Mouse (Mus musculus) right cerebral cortex, postnatal 14 days (tissue): Measurements from ENCODE around the gene Cops3.
"Not testable (repeated sequence)": the region's sequence is repeated elsewhere in the genome, so short reads cannot be mapped to it uniquely, and the experiment has no call there.

Source experiments
- DNase-seq: peaks from one replicate; pipeline ENCODE4 v3.0.0; 2022

Gene Cops3

DNA sequence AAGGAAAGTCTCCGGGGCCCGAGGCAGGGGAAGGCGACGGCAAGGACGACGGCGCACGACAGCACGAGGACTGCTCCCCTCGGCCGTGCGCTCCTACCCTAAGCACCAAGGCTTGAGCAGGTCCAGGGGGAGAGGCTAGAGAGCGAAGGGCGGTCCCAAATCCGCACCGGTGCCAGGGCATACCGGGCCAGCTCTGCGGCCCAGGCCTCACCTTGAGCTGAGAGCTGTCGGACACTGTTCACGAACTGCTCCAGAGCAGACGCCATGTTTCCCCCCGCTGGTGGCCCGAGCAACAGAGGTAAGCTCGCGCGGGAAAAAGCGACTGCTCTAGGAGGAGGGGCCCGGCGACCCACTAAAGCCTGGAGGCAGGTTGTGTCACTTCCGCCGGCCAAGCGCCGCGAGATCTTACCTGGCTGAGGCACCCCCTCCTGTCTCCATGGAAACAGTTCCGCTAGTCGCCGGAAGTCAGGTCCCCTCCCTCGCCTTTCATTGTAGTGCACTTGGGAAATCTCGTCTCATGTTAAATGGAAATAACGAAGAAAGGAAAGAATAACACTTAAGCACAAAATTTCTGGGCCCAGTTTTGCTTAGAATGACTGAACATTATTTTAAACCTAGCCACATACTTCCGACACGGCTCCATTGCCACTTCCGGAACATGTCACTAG lies at the start of gene Cops3:
Cops3 (minus strand) TSS at position 380 of the 668 bp plus-strand sequence.
- DNase-seq = peak; percentile 95

DNA sequence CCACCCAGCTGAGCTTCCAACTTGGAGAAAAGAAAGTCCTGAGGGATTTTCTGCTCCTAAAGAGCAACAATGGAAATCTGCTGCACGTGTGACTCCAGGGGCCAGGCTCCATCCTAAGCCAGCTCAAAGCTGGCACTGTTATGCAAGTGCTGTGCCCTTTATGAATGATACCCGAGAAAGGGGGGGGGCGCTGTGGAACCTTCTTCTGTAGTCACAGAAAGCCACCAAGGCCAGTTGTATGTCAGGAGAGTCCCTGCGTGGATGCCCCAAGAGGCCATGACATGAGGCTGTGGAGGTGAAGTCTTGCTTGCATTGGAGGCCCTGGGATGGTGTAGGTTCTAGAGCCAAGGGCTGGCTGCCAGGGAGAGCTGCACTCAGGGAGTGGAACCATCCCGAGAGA lies 48.5 kb upstream of the Cops3 start:
- no peak for DNase-seq

DNA sequence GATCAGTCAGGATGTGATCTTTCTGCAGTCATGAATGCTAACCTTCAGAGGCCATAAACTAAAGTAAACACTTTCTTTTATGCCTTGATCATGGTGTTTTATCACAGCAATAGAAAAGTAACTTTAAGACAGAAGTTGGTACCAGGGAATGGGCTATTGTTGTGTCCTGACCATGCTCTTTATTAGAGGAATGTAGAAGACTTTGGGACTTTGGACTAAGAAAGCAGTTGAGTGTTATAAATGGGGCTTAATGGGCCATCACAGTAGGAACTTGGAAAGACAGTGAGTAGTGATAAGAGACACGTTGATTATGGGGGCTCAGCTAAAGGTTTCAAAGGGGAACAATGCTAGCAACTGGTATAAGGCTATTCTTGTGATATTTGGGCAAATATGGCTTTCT lies 47.3 kb upstream of the Cops3 start:
- DNase-seq = no peak

DNA sequence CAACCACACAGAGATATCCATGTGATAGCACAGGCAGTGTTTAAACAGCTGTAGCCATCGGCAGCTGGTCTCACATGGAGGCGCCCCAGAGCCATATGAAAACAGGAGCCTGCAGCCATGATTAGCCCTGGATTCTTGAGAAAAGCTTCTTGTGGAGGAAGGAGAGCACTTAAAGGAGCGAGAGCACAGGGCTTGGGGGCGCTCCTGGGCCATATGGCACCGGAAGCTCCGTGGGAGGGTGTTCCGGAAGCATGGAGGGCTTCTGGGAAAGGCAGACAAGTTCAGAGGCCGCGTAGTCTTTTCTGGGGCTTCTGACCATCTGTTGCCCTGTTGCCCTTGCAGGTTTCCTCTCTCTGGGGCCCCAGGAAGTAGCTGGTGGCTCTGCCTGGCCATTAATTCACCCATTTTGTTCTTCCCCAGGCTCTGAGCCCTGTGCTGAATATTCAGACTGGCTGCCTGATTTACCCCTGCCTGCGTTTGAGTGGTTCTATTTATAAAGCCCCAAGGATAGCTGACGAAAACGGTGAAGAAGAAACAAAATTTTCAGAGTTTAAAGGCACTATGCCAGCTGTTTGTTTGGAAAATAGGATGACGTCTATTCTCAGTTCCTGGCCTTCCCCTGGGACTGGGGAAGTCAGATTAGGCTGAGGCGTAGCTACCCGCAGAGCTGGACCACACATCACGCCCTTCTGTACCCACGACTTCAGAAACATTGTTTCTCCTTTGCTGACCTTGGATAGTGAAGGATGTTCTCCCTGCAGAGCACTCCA lies 45.8 kb upstream of the Cops3 start:
- DNase-seq = no peak

DNA sequence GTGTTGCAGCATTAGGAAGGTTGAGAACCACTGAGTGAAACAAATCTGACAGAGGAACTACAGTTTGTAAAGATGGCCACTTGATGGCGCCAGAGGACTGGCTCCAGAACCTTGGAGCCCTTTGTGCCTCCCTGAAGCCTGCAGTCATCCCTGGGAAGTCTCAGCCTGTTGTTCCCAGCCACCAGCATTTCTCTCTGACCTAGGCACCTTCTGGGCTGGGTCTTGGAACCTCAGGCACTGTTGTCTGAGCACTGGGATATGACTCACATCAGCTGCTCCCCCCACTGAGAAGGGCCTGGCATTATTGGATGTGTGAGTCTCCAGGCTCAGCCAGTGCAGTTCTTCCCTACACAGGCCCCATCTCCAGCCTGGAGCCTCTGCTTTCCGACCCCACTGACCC lies 40.4 kb upstream of the Cops3 start:
- peak; percentile 86 for DNase-seq

DNA sequence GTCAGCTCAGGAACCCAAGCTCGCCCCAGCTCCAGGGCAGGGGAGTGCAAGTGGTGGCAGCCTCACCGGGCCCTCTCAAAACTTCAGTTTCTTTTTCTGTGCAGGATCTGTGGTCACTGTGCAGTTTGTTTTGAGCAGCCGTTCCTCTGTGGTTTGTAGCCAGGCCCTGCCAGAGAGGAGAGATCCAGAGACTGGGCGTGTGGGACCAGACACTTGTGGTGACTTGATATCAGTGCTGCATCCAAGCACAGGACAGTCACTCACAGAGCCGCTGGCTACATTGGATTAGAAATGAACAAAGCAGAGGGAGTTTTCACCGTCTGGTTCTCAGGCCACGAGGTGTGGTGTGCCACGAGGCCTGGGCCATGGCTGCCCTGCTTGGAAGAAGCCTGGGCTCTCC lies 32.5 kb upstream of the Cops3 start:
- no peak for DNase-seq

DNA sequence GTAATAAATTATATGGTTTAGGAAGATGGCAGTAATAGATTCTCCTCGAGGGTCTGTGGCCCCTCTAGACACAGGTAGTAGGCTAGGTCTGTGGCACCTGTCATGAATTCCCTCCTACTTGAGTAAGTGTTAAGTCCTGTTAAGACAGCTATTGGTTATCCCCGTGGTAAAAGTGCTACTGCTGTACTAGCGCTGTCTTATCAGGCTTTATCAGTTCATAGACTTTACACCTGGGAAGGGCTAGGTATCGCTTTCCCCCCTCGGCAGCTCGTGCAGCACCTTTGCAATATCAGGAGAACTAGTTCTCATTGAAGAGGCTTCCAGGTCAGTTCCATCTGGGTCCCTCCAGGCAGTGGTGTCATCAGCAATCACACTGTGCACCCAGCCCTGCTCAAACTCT lies 24.7 kb upstream of the Cops3 start:
- no peak for DNase-seq

DNA sequence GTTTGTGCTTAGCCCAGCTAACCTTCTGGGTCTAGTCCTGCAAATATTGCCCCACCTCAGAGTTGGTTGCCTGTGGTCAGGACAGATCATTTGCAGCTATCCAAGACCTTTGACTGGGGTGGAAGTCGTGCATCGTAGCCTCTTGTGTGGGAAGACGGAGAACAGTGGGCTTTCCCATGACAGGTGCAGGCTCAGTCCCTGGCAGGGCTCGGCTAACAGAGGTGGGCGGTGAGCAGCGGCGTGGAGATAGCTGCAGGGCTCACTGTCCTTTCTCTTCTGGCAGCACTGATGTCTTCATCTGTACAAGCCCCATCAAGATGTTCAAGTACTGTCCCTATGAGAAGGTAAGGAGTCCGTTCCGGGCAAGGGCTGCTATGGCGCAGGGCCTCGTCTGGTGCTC lies 20.8 kb upstream of the Cops3 start:
- no peak for DNase-seq

DNA sequence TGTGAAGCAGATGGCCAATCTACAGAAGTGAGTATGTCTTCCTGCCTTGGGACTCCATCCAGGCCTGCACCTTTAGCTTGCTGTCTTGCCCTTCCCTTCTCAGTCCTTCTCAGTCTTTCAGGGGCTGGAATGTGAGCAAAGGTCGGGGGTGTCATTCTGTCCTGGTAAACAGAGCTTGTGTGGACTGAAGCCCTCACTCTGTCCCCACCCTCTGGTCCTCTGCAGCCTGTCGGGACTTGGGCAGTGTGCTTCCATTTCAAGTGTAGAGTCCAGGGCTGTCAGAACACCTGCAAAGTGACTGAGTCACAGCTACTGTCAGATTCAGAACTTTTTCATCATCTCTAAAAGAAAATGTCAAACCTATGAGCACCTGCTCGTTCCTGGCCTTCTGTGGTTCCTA lies 13.2 kb upstream of the Cops3 start:
- DNase-seq = no peak

DNA sequence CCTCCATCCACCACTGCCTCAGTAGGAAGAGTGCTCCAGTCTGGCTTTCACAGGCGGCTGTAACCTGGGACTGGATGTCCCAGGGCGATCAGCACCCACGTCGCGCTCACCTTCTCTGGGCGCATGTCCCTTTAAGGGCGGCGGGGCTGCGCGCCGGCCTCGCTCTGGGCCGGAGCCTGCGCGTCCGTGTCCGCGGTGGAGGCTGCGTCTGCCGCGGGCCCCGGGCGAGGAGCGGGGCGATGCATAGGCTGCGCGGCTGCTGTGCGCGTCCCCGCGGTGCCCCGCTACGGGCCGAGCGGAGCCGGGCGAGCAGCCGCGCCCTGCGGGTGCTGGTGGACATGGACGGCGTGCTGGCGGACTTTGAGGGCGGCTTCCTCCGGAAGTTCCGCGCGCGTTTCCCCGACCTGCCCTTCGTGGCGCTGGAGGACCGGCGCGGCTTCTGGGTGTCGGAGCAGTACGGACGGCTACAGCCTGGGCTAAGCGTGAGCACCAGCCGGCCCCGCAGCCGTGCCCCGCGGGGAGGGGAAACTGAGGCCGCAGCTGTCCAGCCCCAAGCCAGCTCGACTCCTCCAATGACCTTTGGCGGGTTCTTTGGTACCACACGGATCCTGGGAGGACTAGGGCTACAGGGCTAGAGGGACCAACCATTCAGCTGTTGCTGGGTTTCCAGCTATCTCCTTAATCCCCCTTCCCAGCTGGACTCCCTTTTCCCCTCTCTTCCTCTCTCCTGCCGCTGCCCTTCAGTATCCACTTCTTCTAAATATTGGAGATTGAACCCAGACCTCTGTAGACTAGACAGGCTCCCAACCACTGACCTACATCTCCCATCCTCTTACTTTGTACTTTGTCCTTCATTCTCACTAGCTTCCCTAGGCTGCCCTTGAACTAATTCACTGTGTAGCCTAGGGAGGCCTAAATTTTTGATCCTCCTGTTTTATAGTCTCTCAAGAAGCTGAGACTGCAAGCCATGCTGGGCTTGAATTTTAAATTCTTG lies 8.6 kb upstream of the Cops3 start:
- peak; percentile 75 for DNase-seq

DNA sequence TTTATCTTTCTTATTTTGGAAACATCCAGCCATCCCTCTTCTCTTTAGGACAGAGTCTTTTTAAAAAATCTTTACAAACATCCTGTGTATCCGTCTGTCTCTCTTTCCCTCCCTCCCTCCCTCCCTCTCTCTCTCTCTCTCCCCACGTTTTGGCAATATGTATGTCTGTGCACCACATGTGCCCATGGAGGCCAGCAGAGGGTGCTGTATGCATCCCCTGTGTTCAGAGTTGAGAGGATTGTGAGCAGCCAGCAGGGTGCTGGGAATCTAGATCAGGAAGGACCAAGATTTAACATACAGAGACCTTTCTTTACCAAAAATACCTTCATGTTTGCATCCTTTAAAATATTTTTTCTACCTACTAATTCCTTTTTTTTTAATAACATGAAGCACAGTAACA lies 7.5 kb upstream of the Cops3 start:
- DNase-seq = peak; percentile 37

DNA sequence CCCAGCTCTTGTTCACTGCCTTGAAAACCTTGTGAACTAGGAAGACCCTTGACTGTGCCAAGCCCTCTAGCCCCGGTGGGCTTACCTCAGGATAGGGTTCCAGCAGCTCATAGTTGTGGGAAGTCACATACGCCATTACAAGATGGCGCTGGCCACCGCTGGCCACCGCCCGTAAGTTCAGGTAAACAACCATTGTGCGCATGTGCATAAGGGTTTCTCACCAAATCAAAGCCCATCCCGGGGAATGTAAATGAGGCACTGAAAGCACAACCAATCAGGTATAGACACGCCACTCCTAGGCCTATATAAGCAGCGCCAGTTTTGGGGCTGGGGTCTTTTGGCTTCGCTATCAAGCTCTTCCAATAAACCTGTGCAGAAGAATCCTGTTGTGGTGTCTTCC lies 6.7 kb upstream of the Cops3 start:
- no peak for DNase-seq

DNA sequence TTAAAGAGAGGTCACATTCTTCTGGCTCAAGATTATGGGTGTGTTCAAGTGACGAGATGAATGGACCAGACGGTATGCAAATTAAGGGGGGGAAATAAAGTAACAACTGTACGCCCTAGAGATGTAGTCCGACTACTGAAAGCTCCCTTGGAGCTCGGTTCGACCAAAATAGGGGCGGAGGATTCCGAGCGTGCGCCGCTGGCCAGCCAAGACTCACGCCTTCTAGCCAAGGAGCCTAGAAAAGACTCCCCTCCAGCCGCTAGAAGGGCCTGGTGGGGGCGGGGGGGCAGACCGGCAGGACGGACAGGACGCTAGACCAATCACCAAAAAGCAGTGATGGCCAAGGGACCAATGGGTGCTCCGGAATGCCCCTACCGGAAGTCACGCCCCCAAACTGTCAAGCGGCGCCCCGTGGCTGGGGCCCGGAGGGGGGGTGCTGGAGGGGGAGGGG lies 605 bp downstream of the Cops3 start, which contains the start of gene Nt5m:
Nt5m (plus strand) TSS at position 440 of the 451 bp plus-strand sequence.
- DNase-seq = peak; percentile 93

DNA sequence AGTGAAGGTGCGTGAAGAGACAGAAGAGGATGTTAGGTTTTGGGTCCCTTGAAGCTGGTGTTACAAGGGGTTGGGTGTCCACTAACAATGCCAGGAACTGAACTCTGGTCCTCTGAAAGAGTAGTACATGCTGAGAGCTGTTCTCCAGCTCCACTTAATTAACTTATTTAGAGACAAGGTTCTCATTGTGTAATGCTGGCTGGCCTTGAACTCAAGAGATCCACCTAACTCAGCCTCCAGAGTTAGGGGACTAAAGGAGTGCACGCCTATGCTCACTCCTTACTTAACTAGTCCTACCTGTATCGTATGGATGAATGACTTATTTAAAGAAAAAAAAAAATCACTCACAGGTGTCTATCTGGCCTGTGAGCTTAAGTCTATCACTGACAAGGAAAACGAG lies 1.2 kb downstream of the Cops3 start:
- no peak for DNase-seq

DNA sequence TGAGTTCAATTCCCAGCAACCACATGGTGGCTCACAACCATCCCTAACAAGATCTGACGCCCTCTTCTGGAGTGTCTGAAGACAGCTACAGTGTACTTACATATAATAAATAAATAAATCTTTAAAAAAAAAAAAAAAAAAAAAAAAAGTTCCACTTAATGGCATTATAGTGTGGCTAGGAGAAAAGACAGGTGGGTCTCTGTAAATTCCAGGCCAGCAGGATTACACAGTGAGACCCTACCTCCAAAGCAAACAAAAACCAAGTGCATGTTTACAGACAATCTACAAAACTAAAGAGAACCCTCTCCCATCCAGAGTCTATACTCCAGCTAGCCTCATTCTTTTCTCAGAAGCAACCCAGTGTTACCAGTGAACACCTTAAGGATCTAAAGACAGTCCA lies 1.8 kb downstream of the Cops3 start:
- not testable (repeated sequence) for DNase-seq

DNA sequence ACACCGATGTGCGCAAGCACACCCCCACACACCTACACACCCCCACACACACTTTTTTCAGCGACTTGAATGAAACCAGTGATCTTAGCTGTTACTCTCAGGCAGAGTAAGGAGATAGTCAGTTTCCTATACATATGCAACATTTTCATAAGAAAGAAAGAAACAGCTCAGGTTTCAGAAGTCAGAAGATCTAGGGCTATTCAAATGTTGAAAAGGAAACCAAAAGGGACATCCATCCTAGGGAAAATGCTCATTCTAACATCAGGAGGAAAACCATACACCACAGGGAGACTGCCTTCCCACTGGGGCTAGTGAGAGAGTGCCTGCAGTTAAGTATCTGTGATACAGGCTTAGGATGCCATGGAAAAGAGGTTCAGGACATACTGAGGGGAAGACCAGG lies 18.0 kb downstream of the Cops3 start:
- DNase-seq = no peak

DNA sequence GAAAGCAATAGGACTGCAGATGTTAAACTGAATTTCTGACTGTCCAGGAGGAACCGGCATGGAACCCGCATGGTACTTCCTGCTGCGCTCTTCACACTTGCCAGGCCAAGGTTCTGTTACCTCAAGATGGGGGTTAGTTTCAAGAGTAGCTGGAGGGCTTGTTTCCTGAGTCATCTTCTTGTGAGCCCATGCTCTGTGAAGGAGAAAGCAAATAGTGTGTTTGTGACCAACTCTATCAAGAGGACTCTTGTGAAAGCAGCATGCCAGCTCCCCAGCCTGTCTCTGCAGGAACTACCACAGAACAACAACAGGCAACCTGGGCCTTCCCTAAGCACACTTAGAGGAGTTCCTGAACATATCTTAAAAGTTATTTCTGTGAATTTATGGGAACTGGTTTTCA lies 21.7 kb downstream of the Cops3 start:
- DNase-seq = no peak

DNA sequence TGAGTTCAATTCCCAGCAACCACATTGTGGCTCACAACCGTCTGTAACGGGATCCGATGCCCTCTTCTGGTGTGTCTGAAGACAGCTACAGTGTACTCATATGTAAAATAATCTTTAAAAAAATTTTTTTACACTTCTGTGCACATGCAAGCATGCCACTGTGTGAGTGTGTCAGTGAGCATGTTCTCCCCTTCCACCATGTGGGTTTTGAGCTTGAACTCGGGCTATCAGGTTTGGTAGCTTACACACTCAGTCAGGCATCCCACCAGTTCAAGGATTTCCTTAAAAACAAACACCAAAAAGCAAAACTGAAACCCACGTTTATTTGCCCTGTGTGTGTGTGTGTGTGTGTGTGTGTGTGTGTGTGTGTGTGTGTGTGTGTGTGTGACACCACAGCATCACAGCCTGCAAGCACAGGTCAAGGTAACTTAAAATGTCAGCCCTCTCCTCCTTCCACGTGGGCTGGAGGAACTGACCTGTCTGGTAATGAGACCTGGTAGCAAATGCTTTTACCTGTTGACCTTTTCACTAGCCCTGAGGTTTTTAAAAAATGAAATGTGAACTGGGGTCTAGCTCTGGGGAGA lies 24.1 kb downstream of the Cops3 start:
- DNase-seq = no peak

DNA sequence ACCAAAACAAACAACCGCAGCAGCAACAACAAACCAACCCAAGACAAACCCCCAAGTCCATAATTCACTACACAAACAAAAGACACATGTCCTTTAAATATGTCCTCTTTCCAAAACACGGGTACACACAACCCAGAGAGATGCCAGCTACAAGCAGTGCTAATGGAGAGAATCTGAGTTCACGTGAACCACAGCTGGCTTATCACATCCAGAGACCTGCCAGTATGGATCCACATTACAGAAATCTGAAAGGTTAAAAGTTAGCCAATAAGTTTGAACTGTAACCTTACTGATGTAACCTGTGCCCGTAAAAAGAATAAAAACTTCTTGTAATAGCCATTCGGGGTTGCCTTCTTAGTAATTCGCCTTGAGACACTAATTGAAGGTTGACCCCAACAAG lies 24.7 kb downstream of the Cops3 start:
- DNase-seq = no peak

DNA sequence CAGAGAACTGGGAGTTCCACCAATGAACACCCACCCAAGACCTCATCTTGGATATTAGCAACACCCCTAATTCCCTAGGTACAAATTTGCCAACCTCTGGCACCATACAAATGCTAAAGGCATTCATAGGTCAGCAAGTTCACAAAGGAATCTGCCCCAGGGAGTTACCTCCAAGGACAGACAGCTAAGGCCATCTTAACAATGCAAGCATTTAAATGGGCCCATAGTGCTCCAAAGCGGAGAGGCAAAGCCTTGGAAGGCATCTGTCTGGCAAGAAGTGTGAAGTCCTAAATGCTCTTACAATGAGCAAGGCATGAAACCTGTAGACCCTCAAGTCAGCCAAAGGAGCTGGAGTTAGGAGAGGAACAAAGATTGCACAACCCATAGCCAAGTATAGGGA lies 25.3 kb downstream of the Cops3 start:
- DNase-seq = no peak

DNA sequence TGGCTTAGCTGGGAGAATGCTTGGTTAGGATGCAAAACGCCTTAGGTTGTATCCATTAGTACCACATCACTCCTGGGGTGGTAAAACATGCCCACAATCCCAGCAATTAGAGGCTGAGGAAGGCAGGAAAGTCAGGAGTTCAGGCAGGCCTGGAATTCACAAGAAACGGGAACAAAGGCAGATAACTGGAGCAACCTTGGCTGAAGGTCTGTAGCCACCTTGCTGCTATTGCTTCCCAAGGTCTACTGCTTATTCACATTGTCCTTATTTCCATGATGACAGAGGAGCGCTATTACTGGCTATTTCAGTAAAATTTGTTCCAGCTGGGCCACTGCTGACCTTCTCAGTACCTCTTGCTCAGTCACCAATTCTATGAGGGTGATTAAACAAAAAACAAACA lies 26.4 kb downstream of the Cops3 start:
- no peak for DNase-seq

DNA sequence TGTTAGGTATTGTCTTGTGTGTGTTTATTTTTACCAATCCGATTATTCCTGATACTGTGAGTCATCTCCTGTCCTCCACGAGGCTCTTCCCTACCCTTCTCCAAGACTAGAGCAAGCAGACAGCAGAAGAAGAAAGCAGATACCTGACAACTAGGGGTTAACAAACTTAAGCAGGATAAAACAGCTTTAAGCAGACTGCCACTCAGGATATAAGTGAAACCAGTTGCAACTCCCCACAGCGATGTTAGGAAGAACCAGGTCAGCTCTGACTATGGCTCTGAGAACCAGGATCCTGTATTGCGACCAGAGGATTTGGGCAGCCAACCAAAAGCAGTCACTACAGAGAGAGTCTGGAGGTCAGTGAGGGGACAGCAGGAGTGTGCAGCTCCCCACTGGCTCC lies 28.4 kb downstream of the Cops3 start:
- DNase-seq = no peak
